Mouse (Mus musculus) adrenal gland, postnatal 14 days (tissue): Measurements from ENCODE around the gene Fbxl15. TPM values are rescaled to one million over a fixed set of nuclear protein-coding genes. Genes with fewer than 3 reads are reported as not detected.

ENCODE experiments used
- DNase-seq: peaks from one replicate; pipeline ENCODE4 v3.0.0; 2021; ENCODE audit warnings: mixed read lengths
- microRNA-seq, 2 experiments: library from miRNA; unstranded; fragments of <30 nt; microRNA quantifications; one replicate each; pipeline ENCODE4 v1.2.0; 2021
- total RNA-seq: library from RNA; stranded (reverse); gene quantifications from 2 replicates; pipeline ENCODE4 v1.2.3, GENCODE M21; 2021

Gene Fbxl15
- total RNA-seq, 1 experiment from 2014 or later: 8.7 TPM

- DNase-seq: no peak
Measured at GRCm38 (mm10) chr19:46347936-46348668, 20.1 kb downstream of the Fbxl15 start.

- DNase-seq: peak; percentile 91
Measured at GRCm38 (mm10) chr19:46348761-46349458, 20.9 kb downstream of the Fbxl15 start.

GRCm38 (mm10) chr19:46349550-46349949 is 21.6 kb downstream of the Fbxl15 start:
- DNase-seq: no peak

- no peak for DNase-seq
Measured at GRCm38 (mm10) chr19:46350168-46350932, 22.4 kb downstream of the Fbxl15 start, which contains the start of gene 2310034G01Rik. Gene 2310034G01Rik, minus strand, starts transcription at chr19:46350302.

- DNase-seq: peak; percentile 93
Measured at GRCm38 (mm10) chr19:46356701-46357138, 28.7 kb downstream of the Fbxl15 start.

- no peak for DNase-seq
Measured at GRCm38 (mm10) chr19:46357344-46358280, 29.6 kb downstream of the Fbxl15 start.

- no peak for DNase-seq
Measured at GRCm38 (mm10) chr19:46358381-46358780, 30.4 kb downstream of the Fbxl15 start.

GRCm38 (mm10) chr19:46362104-46362503 is 34.1 kb downstream of the Fbxl15 start:
- DNase-seq: no peak

- DNase-seq: no peak
Measured at GRCm38 (mm10) chr19:46363294-46364009, 35.5 kb downstream of the Fbxl15 start.

GRCm38 (mm10) chr19:46367798-46368590 is 40.0 kb downstream of the Fbxl15 start:
- DNase-seq: no peak

- peak; percentile 83 for DNase-seq
Measured at GRCm38 (mm10) chr19:46369204-46369603, 41.2 kb downstream of the Fbxl15 start.

- no peak for DNase-seq
Measured at GRCm38 (mm10) chr19:46374477-46375088, 46.6 kb downstream of the Fbxl15 start.

GRCm38 (mm10) chr19:46375489-46375888 is 47.5 kb downstream of the Fbxl15 start:
- no peak for DNase-seq

GRCm38 (mm10) chr19:46375891-46376290 is 47.9 kb downstream of the Fbxl15 start:
- no peak for DNase-seq

Small RNA genes lying within 50 kb of the gene (microRNA-seq; reads per million reads assigned to microRNA genes)
- 0.38 to 0.43 reads per million in 2 experiments for gene Mir146b

Other genes starting within 250 kb of the Fbxl15 start
- 7.4 and 8.7 TPM in 2 replicates for gene Elovl3, start 196.3 kb upstream of the Fbxl15 start, total RNA-seq
- 0.26 TPM in 1 of 2 replicates, not detected in the other for gene Pitx3, start 179.9 kb upstream of the Fbxl15 start, total RNA-seq
- gene Gbf1, start 175.7 kb upstream of the Fbxl15 start, total RNA-seq: 62.8 and 74.8 TPM in 2 replicates
- gene Nfkb2, start 23.9 kb upstream of the Fbxl15 start, total RNA-seq: 28.3 and 34.1 TPM in 2 replicates
- gene Psd, start 1.0 kb upstream of the Fbxl15 start, total RNA-seq: 6.0 and 9.3 TPM in 2 replicates
- gene Cuedc2, start 10.5 kb downstream of the Fbxl15 start, total RNA-seq: 71.8 and 77.5 TPM in 2 replicates
- gene Mfsd13a, start 12.9 kb downstream of the Fbxl15 start, total RNA-seq: 5.1 and 5.4 TPM in 2 replicates
- gene 2310034G01Rik, start 22.1 kb downstream of the Fbxl15 start, total RNA-seq: 0.38 and 0.74 TPM in 2 replicates
- gene Actr1a, start 67.6 kb downstream of the Fbxl15 start, total RNA-seq: 93.2 and 103 TPM in 2 replicates
- gene Sufu, start 68.7 kb downstream of the Fbxl15 start, total RNA-seq: 19.0 and 23.6 TPM in 2 replicates
- 39.3 and 44.9 TPM in 2 replicates for gene Trim8, start 173.5 kb downstream of the Fbxl15 start, total RNA-seq
- 57.0 and 60.7 TPM in 2 replicates for gene Arl3, start 245.0 kb downstream of the Fbxl15 start, total RNA-seq
- 11.5 and 12.7 TPM in 2 replicates for gene Sfxn2, start 245.2 kb downstream of the Fbxl15 start, total RNA-seq